Mouse (Mus musculus): Measurements from ENCODE around the gene Tmem120a.
A peak's percentile ranks its signal among the peaks of the same experiment; 100 is the strongest.

Tmem120a gene

DNA sequence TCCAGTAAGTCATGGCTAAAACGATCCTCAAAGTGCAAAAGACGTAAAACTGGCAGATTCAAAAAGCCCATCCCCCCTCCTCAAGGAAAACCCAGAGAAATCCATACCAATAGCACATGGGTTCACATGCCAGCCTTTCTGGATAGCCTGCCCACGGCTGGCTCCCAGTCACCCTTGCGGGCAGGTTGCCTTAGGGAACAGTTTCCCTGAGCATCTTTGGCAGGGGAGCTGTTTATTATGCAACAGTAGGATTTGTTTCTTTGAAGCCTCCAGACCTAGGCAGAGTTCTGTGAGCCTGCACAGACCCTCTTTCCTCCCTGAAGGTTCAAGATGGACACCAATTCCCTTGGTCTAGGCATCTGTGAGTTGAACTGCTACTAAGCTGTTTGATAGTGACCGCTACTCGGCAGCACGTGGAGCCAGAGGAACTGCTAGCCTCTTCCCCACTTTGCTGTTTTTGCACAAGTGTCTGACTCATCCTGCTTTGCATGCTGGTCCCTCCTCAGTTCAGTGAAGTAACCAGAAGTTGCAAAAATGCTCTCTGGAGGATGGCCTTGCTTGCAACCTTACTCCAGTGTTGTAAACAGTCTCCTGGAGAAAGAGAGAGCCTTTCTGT is 33.5 kb downstream of the Tmem120a start:
- DNase-seq (ENCODE audit: extremely low read depth, insufficient read length, low spot score), result peak; percentile 63

DNA sequence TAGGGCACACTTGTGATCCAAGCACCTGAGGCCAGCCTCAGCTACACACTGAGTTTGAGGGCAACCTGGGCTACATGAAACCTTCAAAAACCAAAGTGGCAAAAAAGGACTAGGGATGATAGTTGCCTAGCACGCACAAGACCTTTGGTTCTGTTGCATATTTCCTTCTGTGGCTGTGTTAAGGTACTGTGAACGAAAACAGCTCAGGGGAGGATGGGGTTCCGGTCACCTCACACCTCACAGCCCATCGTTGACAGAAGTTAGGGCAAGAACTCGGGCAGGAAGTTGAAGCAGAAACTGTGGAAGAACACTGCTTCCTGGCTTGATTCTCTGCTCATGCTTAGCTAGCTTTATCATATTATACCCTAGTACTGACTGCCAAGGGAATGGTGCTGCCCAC is 34.5 kb downstream of the Tmem120a start:
- no peak for DNase-seq (ENCODE audit: extremely low read depth, insufficient read length, low spot score)

DNA sequence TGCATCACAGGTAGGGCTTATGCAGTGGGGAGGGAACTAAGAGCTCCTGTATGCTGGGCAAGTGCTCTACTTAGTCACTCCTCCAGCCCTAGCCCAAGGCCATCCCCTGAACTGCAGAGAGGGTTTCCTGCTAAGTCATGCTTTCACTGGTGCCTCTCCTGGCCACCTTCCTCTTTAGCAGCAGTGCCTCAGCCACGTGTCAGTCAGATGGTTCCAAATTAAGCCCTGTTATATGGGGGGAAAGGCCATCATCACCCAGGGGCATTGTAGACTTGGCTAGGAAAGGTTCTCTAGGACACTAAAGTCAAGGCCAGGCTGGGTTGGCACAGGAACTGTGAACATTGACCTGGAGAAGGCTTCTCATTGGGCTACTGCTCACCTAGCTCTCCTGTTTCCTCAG is 36.4 kb downstream of the Tmem120a start:
- no peak for DNase-seq (ENCODE audit: extremely low read depth, insufficient read length, low spot score)

DNA sequence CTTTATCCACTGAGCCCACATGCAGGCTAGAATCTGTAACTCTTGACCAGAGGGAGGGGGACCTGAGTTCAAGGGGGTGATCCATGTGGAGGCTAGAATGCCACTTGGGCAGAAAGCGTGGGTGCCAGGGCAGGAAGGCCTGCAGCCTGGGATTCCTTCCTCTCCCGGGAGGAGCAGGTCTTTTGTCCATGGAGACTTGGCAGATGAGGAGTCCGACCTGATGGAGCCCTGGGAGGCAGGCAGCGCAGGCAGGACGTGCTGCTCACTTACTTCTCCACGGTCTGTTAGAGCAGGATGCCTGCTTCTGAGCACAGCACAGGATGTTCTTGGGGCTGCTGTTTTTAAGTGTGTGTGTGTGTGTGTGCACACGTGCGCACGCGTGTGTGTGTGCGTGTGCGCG is 37.2 kb downstream of the Tmem120a start:
- DNase-seq (ENCODE audit: extremely low read depth, insufficient read length, low spot score), result no peak

DNA sequence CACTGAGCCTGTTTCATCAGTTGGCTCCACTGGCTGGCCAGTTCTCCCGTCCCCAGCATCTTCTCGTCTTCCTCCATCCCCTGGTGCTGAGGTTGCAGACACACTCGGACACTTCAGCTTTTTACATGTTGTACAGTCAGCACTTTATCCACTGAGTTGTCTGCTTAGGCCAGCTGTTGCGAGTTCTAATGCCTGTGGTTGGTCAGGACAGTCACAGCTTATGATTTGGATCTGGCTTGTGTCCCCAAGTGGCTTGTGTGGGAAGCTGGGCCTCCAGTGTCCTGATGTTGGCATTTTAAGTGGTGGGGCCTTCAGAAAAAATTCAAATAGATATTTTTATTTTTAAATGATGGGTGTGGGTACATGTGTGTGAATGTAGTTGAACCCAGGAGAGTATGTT is 38.9 kb downstream of the Tmem120a start:
- no peak for DNase-seq (ENCODE audit: extremely low read depth, insufficient read length, low spot score)

DNA sequence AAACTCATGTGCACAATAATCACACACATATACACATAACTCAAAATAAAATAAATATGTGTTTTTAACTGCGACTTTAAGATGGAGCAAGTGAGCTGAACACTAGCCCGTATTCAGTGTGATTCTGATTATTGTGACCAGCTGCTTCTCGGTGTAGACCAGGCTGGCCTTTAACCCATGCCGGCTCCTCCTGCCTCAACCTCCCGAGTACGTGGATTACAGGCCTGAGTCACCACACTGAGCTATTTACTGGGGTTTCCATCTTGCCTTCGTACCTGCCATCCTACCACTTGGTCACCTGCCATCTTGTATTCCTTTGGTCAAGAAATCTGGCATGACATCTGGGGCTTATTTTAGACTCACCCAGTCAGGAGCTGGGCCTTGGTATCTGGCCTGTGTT is 40.8 kb downstream of the Tmem120a start:
- no peak for DNase-seq (ENCODE audit: extremely low read depth, insufficient read length, low spot score)

DNA sequence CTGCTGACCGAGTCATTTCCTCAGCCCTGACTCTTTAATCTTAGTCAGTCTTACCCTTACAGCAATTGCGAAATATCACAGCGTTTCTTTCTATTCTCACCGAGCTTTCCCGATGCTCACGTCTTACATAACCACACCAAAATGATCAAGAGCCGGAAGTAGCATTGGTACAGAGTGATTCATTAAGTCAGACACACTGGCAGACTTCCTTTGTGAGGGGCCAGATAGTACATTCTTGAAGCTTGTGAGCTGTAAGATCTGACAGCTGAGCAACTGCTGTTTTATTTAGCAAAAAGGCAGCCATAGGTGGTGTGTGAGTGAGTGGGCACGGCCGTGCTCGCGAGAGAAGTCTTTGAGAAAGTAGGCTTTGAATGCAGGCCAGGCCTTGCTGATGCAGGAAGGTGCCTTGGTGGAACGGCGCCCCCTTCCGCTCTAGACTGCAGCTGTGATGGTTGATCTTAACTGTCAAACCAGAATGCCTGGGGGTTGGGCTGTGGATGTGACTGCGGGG is 41.5 kb downstream of the Tmem120a start:
- DNase-seq (ENCODE audit: extremely low read depth, insufficient read length, low spot score), result peak; percentile 54

DNA sequence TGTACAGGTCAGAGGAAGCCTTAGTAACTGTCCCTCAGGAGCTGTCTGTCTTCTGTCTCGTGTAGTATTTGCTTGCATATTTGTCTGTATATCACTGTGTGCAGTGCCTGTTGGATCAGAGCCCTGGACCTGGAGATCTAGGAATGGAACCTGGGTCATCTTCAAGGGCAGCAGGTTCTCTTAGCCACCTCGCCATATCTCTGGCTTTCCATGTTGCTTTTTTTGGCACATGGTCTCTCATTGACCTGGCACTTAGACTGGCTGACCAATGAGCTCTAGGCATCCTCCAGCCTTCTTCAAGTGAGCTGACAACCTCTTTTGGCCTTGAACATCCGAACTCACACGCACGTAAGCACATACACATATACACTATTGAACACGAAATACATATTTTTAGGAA is 42.1 kb downstream of the Tmem120a start:
- DNase-seq (ENCODE audit: extremely low read depth, insufficient read length, low spot score), result no peak

DNA sequence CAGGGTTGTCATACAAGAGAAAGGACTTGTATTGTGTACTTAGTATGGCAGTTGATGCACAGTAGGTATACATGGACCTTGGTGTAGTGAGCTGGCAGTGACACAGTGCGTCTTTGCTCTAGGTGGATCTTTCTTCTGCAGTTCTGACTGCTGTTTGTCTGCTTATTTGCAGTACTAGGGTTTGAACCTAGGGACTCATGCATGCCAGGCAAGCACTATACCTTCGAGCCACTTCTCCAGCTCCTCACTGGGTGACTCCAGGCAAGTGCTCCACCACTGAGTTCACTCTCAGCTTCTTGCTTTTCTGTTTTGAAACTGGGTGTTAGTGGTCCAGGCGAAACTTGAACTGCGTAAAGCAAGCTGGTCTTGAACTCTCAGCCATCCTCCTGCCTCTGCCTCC is 42.6 kb downstream of the Tmem120a start:
- DNase-seq (ENCODE audit: extremely low read depth, insufficient read length, low spot score), result no peak

DNA sequence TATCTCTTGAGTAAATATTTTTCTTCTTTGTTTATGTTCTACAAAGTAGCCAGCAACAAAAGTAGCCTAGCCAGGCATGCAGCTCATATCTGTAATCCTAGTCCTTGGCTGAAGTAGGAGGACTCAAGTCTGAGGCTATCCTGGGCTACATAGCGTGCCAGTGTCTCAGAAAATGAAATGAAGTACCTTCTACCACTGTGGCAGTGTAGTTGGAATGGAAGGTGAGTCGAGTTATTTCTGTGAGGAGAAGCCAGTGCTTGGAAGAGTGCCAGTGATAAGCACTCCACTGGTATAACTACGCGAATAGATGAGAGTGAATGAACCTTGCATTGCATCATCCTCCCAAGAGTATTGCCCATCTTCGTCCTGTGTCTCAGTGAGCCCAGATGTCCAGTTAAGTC is 46.5 kb downstream of the Tmem120a start:
- no peak for DNase-seq (ENCODE audit: extremely low read depth, insufficient read length, low spot score)

DNA sequence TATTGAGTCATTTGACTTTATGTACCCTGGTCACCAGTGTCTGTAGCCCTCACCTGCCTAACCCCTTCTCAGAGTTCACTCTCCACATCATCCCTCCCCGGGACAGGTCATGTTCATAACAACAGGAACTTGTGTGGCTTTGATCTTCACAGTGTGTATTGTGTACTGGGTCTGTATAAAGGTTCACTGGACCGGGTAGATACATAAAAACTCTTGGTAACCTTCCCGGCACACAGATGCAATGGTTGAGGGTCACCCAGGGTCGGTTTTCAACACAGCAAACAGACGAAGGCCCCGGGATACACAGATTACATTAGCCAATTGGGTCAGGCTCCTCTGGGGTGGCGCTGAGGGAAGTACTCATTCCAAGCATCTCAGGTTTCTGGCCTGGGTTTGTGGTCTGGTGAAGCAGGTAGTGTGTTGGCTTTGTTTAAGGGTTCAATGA is 48.9 kb downstream of the Tmem120a start:
- no peak for DNase-seq (ENCODE audit: extremely low read depth, insufficient read length, low spot score)

DNA sequence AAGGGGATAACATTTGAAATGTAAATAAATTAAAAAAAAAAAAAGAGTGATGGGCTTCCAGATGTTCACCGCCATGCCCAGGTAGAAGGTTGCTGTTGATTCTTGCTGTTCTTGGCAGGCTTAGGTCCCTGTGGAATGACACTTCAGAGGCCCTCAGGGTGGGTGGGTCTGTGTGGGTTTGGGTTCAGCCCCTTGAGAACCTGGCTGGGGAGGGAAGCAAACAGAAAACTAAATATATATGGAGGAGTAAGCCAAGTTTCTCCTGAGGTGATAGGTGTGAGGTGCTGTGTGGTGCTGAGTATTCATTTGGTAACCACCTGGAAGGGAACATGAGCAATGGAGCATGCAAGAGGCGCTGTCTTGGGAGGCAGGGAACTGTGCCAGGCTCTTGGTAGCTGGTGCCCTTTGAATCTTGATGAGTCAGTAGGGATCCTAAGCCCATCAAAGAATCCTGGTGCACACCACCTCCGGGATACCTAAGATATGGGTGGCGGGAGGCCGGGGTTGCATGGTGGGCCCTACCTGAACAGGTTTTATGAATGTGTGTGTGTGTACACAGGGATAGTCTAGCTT is 50.9 kb downstream of the Tmem120a start:
- DNase-seq (ENCODE audit: extremely low read depth, insufficient read length, low spot score), result no peak

DNA sequence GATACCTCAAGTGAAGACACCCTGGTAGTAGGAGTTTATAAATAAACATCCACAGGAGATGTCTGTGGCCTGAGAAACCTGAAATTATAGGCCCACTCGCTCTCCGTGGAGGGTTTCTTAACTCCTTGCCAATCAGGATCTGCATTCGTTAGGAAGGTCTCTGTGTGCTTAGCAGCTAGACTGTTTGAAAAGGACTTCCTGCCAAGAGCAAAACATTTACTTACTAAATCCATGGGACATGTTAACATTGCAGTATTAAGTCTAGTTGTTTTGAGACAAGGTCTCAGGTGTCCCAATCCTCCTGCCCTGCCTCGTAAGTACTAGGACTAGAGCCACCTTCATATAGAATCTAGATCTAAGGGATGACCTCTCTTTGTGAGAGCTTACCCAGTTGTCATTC is 53.0 kb downstream of the Tmem120a start:
- DNase-seq (ENCODE audit: extremely low read depth, insufficient read length, low spot score), result no peak

DNA sequence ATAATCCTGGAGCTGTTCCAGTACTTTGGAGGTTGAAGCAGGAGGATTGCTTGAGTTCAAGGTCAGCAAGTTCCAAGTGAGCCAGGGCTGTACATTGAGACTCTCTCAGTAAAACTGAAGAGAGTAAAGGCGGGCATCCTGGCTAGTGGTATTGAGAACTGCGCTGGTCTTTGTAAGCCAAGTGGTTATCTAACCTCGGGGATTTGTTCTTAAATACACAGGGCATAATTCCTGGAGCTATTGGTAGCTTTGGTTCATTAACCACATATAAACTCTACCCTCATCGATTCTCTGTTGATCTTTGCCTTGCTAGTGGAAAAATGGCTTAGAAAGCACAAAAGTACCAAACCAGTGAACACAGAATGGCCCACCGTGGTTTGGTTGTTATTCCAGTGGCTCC is 53.8 kb downstream of the Tmem120a start:
- no peak for DNase-seq (ENCODE audit: extremely low read depth, insufficient read length, low spot score)
